Mouse (Mus musculus): Measurements from ENCODE around the gene Gm49361.

DNA sequence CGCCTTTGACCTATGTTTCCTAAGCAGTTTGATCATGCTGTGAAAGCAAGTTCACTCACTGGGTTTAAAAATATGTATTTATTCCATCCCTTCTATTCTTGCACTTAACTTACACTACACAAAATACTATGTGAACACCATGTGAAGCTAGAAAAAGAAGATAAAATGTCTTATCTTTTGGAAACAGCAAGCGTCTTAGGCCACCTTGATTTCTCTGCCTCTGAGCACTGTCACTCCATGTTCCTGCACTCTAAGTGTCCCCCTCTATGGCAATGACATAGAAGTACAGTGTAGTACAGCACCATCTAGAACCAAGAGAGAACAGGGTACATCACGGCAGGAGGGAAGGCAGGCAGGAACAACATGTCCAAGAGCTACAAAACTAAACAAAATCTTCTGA lies 123.0 kb downstream of the Gm49361 start:
- TF ChIP-seq CTCF (IDR thresholded peaks at IDR 0.05; ENCODE audit: low read depth, low read length), result no peak
- TF ChIP-seq GATA1 (IDR thresholded peaks at IDR 0.05; ENCODE audit: borderline replicate concordance, low read length), result no peak

Data from G1E (cell line).